Mouse (Mus musculus): ENCODE results near the gene Gm20792.
"Not testable (repeated sequence)": the region's sequence is repeated elsewhere in the genome, so short reads cannot be mapped to it uniquely, and the experiment has no call there.

Gene Gm20792

GRCm38 (mm10) chrY:48311555-48311954, at the start of gene Gm20792:
Gene Gm20792 (plus strand): TSS chrY:48311855.
- DNase-seq = not testable (repeated sequence)

Data from lung, postnatal 4 days (tissue).